Comparison of ENCODE assay signal across 17 mouse cellular contexts in the genomic region with DNA sequence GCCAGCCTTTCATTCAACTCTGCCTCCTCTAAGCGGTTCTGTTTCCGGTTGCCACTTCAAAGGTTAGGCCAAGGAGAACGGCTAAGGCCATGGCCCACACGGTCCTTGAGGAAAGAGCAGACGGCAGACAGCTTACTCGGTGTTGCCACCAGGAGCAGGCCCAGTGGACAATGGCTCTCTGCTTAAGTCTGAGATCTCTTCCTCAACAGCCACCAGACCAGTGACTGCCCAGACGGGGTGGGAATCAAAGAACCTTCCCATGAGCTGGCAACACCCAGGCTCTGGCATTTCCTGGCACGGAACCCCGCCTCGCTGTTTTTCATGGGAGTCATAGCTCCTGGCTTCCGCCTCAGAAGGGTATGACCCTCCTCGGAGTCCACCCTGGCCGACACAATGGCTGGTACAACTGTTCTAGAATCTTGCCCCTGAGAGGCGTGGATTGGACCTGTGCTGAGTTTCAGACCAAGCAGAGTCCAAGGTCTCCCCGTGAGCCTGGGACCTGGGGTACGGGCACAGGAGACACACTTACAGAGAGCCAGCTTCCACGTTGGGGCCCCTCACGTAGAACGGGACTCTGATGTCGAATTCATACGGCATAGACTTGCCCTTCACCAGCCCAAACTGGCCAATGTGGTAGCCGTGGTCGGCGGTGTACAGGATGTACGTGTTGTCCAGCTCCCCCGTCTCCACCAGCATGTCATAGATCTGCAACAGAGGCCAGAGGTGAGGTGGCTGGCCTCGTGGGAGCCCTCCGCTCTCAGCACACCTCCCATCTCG.
DNase-seq lines count a peak whose midpoint lies in the region; ATAC-seq lines count a peak whose summit lies in the region.
"Had no signal": no experiment of that assay in that cellular context is flagged by ENCODE, and none has a peak within 500 bp of the region (broad histone marks: within the 10 kb centered on the region; RNA-seq: fewer than 3 reads in every experiment).

No protein-coding gene starts in this region.

- H3K4me3 ChIP-seq in hindbrain, embryonic 12.5 days = no peak overlapping the region
- H3K4me3 ChIP-seq in hindbrain, embryonic 16.5 days (ENCODE audit: low read length) = no peak overlapping the region
- H3K4me3 ChIP-seq: forebrain, embryonic 13.5 days; heart, adult 2 months; intestine, embryonic 15.5 days; liver, embryonic 13.5 days; midbrain, embryonic 12.5 days; myocyte had no signal

- H3K27ac ChIP-seq in hindbrain, embryonic 12.5 days = peak overlapping the region; percentile 13; the same call in 1 of the 2 replicates
- no peak overlapping the region for H3K27ac ChIP-seq in hindbrain, embryonic 16.5 days (ENCODE audit: low read depth, low read length)
- H3K27ac ChIP-seq: forebrain, embryonic 13.5 days; heart, adult 2 months; intestine, embryonic 15.5 days; liver, embryonic 13.5 days; midbrain, embryonic 12.5 days had no signal

- no peaks in the 10 kb centered on the region for H3K9me3 ChIP-seq in hindbrain, embryonic 12.5 days (replicated peaks)
- no peaks in the 10 kb centered on the region for H3K9me3 ChIP-seq in hindbrain, embryonic 16.5 days (ENCODE audit: control insufficient read depth, low read length)
- H3K9me3 ChIP-seq: forebrain, embryonic 13.5 days; G1E; intestine, embryonic 15.5 days; liver, embryonic 13.5 days; midbrain, embryonic 12.5 days had no signal

- H3K4me2 ChIP-seq in hindbrain, embryonic 12.5 days (replicated peaks) = no peak overlapping the region
- no peak overlapping the region for H3K4me2 ChIP-seq in hindbrain, embryonic 16.5 days (ENCODE audit: low read length)
- H3K4me2 ChIP-seq: forebrain, embryonic 13.5 days; intestine, embryonic 15.5 days; liver, embryonic 13.5 days; midbrain, embryonic 12.5 days had no signal

- DNase-seq in Muller cell, postnatal 12 days (ENCODE audit: inconsistent ontology term) = peak; percentile 25
- DNase-seq in adrenal gland, postnatal 14 days = peak; percentile 74
- peak; percentile 61 for DNase-seq in kidney, postnatal 14 days
- no peak for DNase-seq in gastrocnemius, postnatal 10 days
- no peak for DNase-seq in layer of hippocampus, adult 11-12 months (ENCODE audit: low spot score)
- DNase-seq in frontal cortex, postnatal 10 days (ENCODE audit: low spot score in 2 of 2) = no peak
- DNase-seq: cerebellum, adult 11-12 months; heart, adult 2 months; liver, embryonic 13.5 days; lung, postnatal 36 days had no signal

- no peak overlapping the region for H3K9ac ChIP-seq in hindbrain, embryonic 12.5 days
- H3K9ac ChIP-seq in hindbrain, embryonic 16.5 days (ENCODE audit: low read depth, low read length) = no peak overlapping the region
- H3K9ac ChIP-seq: forebrain, embryonic 13.5 days; intestine, embryonic 15.5 days; liver, embryonic 13.5 days; midbrain, embryonic 12.5 days had no signal

- no peak for ATAC-seq in hindbrain, embryonic 12.5 days (ENCODE audit: low FRiP score)
- ATAC-seq in hindbrain, embryonic 16.5 days = no peak
- ATAC-seq: forebrain, embryonic 13.5 days; intestine, embryonic 15.5 days had no signal

- H3K36me3 ChIP-seq in hindbrain, embryonic 12.5 days = peaks cover 46% of the 10 kb centered on the region
- H3K36me3 ChIP-seq in hindbrain, embryonic 16.5 days (ENCODE audit: control insufficient read depth, insufficient read depth, low read length) = peaks cover 2% of the 10 kb centered on the region; the same call in 1 of the 2 replicates
- H3K36me3 ChIP-seq: G1E; liver, embryonic 13.5 days had no signal

- no peaks in the 10 kb centered on the region for H3K27me3 ChIP-seq in hindbrain, embryonic 12.5 days
- no peaks in the 10 kb centered on the region for H3K27me3 ChIP-seq in hindbrain, embryonic 16.5 days (replicated peaks; ENCODE audit: control insufficient read depth, insufficient read depth, low read length)
- H3K27me3 ChIP-seq: forebrain, embryonic 13.5 days; intestine, embryonic 15.5 days; liver, embryonic 13.5 days; midbrain, embryonic 12.5 days had no signal

- H3K4me1 ChIP-seq in hindbrain, embryonic 12.5 days = peaks cover 20% of the 10 kb centered on the region
- H3K4me1 ChIP-seq in hindbrain, embryonic 16.5 days (ENCODE audit: control insufficient read depth, insufficient read depth, low read depth, low read length) = peaks cover 3% of the 10 kb centered on the region; the same call in 1 of the 2 replicates

- WGBS in hindbrain, embryonic 12.5 days = 89% methylated on average over 29 of the region's 29 CpGs
- 85% methylated on average over 29 of the region's 29 CpGs for WGBS in hindbrain, embryonic 16.5 days

Comparison
In these comparisons a context has a peak if more than half of its experiments do, and no peak if none do; other contexts are left out.
1. DNase-seq: peak in Muller cell, postnatal 12 days (single experiment), adrenal gland, postnatal 14 days (single experiment) and kidney, postnatal 14 days (single experiment); none in gastrocnemius, postnatal 10 days (single experiment), layer of hippocampus, adult 11-12 months (single experiment) and frontal cortex, postnatal 10 days (0 of 2).